In genomic region chr13:31805831-31806427, GRCm38 (mm10) we compare ENCODE assay signal across 10 mouse cellular contexts. TPM values are rescaled to one million over a fixed set of nuclear protein-coding genes. Genes with fewer than 3 reads are reported as not detected.
DNase-seq lines count a peak whose midpoint lies in the region; ATAC-seq and TF ChIP-seq lines count a peak whose summit lies in the region.
"Had no signal": no experiment of that assay in that cellular context is flagged by ENCODE, and none has a peak within 500 bp of the region (broad histone marks: within the 10 kb centered on the region; RNA-seq: fewer than 3 reads in every experiment).

No protein-coding gene starts in this region.

- peaks cover 40% of the 10 kb centered on the region for H3K79me2 ChIP-seq in C2C12 (ENCODE audit: control insufficient read depth, insufficient read depth)

- DNase-seq in heart, embryonic 10.5 days (ENCODE audit: low spot score): no peak
- DNase-seq in heart, adult 11 months: no peak
- DNase-seq in adrenal gland, postnatal 25 days: no peak
- DNase-seq in left cerebral cortex, adult 9 months (ENCODE audit: low spot score in 2 of 2): no peak
- no peak for DNase-seq in frontal cortex, postnatal 36 days (ENCODE audit: low spot score in 2 of 2)

- 1% methylated on average over 34 of the region's 34 CpGs for WGBS in heart, embryonic 10.5 days
- whole genome bisulfite sequencing in forebrain, embryonic 13.5 days: under 1% methylated on average over 32 of the region's 34 CpGs
- WGBS in liver, embryonic 15.5 days (ENCODE audit: insufficient replicate concordance): 4% methylated on average over 34 of the region's 34 CpGs

- peak overlapping the region; percentile 89 for H3K4me2 ChIP-seq in forebrain, embryonic 13.5 days
- peak overlapping the region; percentile 75 for H3K4me2 ChIP-seq in liver, embryonic 15.5 days

- TF ChIP-seq CTCF in C2C12 (IDR thresholded peaks at IDR 0.05; ENCODE audit: control insufficient read depth, insufficient read depth, insufficient read length): no peak

- peaks cover 10% of the 10 kb centered on the region for H3K36me3 ChIP-seq in heart, embryonic 10.5 days
- H3K36me3 ChIP-seq in C2C12 (ENCODE audit: control insufficient read depth, insufficient read depth): peaks cover 7% of the 10 kb centered on the region
- H3K36me3 ChIP-seq in forebrain, embryonic 13.5 days (ENCODE audit: poor library complexity, severe bottlenecking): no peaks in the 10 kb centered on the region
- H3K36me3 ChIP-seq in liver, embryonic 15.5 days (replicated peaks): no peaks in the 10 kb centered on the region

- peak overlapping the region; percentile 95 for H3K27ac ChIP-seq in heart, embryonic 10.5 days
- no peak overlapping the region for H3K27ac ChIP-seq in forebrain, embryonic 13.5 days
- no peak overlapping the region for H3K27ac ChIP-seq in liver, embryonic 15.5 days (replicated peaks)

- H3K9ac ChIP-seq in forebrain, embryonic 13.5 days: peak overlapping the region; percentile 46
- no peak overlapping the region for H3K9ac ChIP-seq in liver, embryonic 15.5 days

- H3K9me3 ChIP-seq in heart, embryonic 10.5 days: no peaks in the 10 kb centered on the region
- H3K9me3 ChIP-seq in forebrain, embryonic 13.5 days (replicated peaks): no peaks in the 10 kb centered on the region
- H3K9me3 ChIP-seq in liver, embryonic 15.5 days (replicated peaks): no peaks in the 10 kb centered on the region

- H3K27me3 ChIP-seq in heart, embryonic 10.5 days (ENCODE audit: insufficient read depth, poor library complexity, severe bottlenecking): peaks cover 78% of the 10 kb centered on the region
- no peaks in the 10 kb centered on the region for H3K27me3 ChIP-seq in C2C12 (ENCODE audit: control insufficient read depth, insufficient read depth, insufficient read length)
- H3K27me3 ChIP-seq in forebrain, embryonic 13.5 days: peaks cover 93% of the 10 kb centered on the region
- peaks cover 97% of the 10 kb centered on the region for H3K27me3 ChIP-seq in liver, embryonic 15.5 days
- H3K27me3 ChIP-seq: CH12.LX had no signal

- ATAC-seq in forebrain, embryonic 13.5 days: peak; percentile 45; the same call in 1 of the 2 replicates
- ATAC-seq in liver, embryonic 15.5 days (ENCODE audit: insufficient read depth): 0 out of 2 replicates have a peak, but pooled peaks have one; percentile 37

- peaks cover 29% of the 10 kb centered on the region for H3K79me3 ChIP-seq in C2C12 (ENCODE audit: low read depth)

- peak overlapping the region; percentile 78 for H3ac ChIP-seq in C2C12 (ENCODE audit: control insufficient read depth, insufficient read length, low read depth)

- peaks cover 51% of the 10 kb centered on the region for H3K4me1 ChIP-seq in heart, embryonic 10.5 days
- peaks cover 46% of the 10 kb centered on the region for H3K4me1 ChIP-seq in forebrain, embryonic 13.5 days
- H3K4me1 ChIP-seq in liver, embryonic 15.5 days (replicated peaks): peaks cover 39% of the 10 kb centered on the region

- peak overlapping the region; percentile 82 for H3K4me3 ChIP-seq in heart, embryonic 10.5 days
- H3K4me3 ChIP-seq in C2C12 (ENCODE audit: insufficient read depth, poor library complexity, severe bottlenecking): peak overlapping the region; percentile 60
- peak overlapping the region; percentile 49 for H3K4me3 ChIP-seq in forebrain, embryonic 13.5 days
- peak overlapping the region; percentile 51 for H3K4me3 ChIP-seq in liver, embryonic 15.5 days (replicated peaks)

TF ChIP-seq in C2C12, 6 proteins besides CTCF, POLR2A, EP300 and RAD21:
- TF ChIP-seq CEBPB (IDR thresholded peaks at IDR 0.05; ENCODE audit: low read depth) (no peak), USF1 (IDR thresholded peaks at IDR 0.05; ENCODE audit: low read depth) (no peak), MYOD1 (IDR thresholded peaks at IDR 0.05; ENCODE audit: control insufficient read depth, insufficient read length, low read depth) (no peak), MAX (IDR thresholded peaks at IDR 0.05) (no peak), MYOG (IDR thresholded peaks at IDR 0.05; ENCODE audit: control insufficient read depth, extremely low read depth, insufficient read length) (no peak), FOSL1 (IDR thresholded peaks at IDR 0.05; ENCODE audit: insufficient read depth, low read length, poor library complexity, severe bottlenecking) (no peak)

RNA-seq across cellular contexts. Expression of gene Foxc1, which starts 0.5 kb away (rescaled TPM):
- polyA plus RNA-seq in heart, embryonic 10.5 days (2016; fragmentation: Nextera tagmentation; extraction: Ambion mirVana): 1.4 and 2.0 TPM in 2 replicates
- polyA plus RNA-seq in C2C12 (2012; fragmentation: generic; extraction: Trizol): 4.1 TPM
- polyA plus RNA-seq in forebrain, embryonic 13.5 days (2015; fragmentation: Nextera tagmentation; extraction: Ambion mirVana): 0.65 and 1.1 TPM in 2 replicates
- polyA plus RNA-seq in liver, embryonic 15.5 days (2015; fragmentation: Nextera tagmentation; extraction: Ambion mirVana): 0.01 TPM in 1 of 2 replicates, not detected in the other
- total RNA-seq in adrenal gland, postnatal 25 days (2021): 7.3 and 8.1 TPM in 2 replicates
- total RNA-seq: CH12.LX; hematopoietic stem cell, adult 5-6 weeks had no signal
